Mouse (Mus musculus): Measurements from ENCODE around the gene Icos.

The Icos gene

DNA sequence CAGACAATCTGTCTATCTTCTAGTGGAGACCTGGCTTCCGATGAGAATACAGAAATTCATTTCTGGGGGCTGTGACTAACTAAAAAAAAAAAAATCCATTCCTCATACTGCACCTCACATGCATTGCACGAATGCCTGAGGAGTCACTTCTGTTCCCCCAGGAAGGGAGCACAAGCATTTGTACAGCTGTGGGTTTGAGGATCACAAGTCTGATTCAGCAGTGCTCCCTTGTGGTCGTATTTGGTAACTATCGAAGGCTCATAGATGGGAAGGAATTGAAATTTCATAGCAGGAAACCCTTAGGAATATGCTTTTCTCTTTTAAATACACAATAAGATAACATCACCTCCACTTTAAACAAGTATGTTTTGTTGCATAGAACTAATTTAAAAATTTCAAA, 16.6 kb upstream of the Icos start:
- DNase-seq (ENCODE audit: extremely low spot score, low read depth, low spot score), result peak; percentile 52

DNA sequence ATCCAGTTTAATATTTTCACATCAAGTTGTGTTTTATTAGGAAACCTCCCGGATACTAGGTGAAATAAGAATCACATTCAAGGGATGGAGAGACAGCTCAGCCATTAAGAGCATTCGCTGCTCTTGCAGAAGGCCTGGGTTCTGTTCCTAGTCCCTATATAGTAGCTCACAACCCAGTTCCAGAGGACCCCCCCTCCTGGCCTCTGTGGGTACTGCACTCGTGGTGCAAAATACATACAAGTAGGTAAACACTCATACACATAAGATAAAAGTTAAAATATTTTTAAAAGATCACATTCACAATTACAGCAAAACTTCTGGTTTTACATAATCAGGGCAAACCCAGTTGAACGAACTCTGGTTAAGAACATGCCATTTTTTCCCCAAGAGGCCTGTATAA, 15.6 kb upstream of the Icos start:
- no peak for DNase-seq (ENCODE audit: extremely low spot score, low read depth, low spot score)

DNA sequence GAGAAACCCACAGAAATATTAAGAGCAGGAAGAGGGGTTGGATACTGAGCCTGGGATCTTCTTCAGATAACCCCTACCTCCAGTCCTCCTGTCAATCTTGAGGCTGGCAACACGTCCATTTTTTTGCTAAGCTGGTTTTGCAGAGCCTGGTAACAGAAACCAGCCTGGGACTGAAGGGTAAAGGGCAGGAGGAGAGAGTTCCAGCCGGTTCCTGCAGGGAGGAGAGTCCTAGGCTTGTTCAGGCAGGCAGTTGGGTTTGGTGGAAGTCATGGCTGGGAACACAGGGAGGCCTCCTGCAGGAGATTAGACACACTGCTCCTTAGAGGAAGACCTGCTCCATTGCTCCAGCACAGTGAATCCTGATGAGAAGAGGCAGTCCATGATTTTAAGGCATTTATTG, 10.2 kb upstream of the Icos start:
- DNase-seq (ENCODE audit: extremely low spot score, low read depth, low spot score), result no peak

DNA sequence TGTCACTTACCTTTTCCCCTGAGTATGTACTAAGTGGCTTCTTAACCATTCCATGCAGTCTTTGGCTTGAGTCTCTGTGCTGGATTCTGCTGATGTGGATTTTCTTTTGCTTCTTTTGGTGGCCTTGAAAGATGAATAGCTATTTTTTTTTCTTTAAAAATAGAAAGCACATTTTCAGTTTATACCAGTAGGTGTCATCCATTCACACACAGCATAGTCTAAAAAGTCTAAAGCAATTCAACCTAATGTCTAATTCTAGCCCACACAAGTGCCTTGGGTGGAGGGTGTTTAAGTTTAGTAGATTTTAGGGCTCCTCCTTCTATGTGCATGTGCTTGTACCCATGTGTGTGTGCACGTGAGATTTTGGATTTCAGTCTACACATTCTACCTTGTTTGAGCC, 6.9 kb upstream of the Icos start:
- no peak for DNase-seq (ENCODE audit: extremely low spot score, low read depth, low spot score)

DNA sequence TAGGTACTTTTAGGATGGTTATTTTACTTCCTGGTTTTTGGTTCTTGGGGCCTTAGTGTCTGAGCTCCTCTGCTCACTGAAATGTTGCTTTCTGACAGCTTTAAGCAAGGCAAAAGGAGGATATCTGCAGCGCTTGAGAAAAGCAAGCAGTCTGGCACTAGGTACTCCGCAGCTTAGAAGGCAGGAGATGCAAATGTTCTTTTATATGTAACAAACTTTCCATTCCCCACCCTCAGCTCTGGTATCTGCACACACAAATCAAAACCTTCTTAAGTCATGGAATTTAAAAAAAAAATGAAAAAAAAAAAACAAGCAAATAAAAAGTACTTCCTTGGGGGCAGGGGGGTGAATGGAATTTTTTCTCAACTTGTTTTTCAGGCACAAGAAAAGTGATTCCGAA, 3.5 kb upstream of the Icos start:
- no peak for DNase-seq (ENCODE audit: extremely low spot score, low read depth, low spot score)

DNA sequence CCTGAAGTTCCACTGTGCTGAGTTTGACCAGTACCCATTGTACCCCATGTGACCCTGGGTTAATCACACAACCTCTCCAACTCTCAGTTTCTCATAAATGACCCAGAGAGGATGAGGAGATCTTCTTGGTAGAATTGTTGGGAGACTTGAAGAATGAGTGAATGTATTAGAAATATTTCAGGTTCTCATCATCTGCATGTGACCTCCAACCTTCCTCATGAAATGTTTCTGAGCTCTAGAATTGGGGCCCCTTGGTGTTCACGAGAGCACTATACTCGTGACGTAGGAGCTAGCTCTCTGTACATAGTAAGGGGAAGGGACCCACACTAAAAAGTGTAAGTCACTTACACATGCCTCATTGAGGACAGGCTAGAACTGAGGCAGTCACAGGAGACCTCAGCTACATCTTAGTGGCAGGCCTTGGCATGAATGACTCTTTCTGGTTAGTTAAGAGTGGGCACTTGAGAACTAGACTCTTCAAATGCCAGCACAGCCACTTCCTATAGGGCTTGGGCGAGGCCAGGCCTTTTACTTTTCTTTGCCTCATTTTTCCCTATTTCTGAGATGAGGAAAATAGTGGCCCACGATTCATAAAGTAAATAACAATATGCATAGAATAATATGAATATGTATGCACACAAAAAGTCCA, 2.0 kb upstream of the Icos start:
- DNase-seq (ENCODE audit: extremely low spot score, low read depth, low spot score), result no peak

DNA sequence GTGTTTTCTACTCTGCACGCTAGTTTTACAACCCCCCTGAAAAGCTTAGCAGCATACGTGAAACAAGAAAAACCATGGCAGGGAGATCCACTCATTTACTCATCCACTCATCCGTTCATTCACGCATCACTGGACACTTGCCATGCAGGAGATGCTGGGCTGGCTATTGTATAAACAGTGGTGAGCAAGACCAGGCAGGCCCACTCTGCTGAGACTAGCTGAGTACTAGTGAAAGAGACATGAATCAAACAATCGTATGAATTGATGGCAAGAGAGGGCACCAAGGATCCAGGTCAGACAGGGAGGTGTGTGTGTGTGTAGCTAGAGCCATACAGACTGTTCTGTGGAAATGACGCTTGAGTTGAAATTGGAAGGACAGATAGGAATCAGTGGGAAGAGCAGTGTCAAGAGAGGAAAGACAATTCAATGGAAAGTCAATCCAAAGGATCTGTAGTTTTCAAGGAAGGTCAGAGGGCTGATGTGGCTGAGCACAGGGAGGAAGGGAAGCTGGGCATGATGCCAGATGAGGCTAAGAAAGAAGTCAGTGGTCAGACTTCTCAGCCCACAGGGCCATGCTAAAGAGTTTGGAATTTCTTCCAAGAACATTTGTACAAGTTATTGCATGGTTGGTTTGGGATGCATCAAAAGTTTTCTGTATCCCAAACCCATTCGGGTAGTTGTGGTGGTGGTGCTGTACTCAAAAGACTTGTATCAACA, 1.6 kb downstream of the Icos start:
- DNase-seq (ENCODE audit: extremely low spot score, low read depth, low spot score), result no peak

DNA sequence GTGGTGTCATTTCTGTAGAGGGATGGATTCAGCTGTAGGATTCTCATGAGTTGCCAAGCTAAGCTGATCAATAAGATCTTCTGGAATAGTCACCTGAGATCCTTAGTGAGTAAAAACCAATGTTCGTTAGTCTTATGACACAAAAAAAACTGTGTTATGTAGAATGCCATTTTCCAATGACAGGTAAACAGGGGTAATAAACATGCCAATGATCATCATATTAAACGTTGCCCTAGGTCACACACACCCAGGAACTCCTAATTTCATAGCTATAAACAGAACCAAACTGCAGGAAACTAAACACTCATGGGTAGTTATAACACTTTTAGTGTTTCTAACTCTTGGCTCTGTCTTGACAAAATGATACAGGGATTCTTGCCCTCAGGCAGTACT, 2.1 kb downstream of the Icos start:
- DNase-seq (ENCODE audit: extremely low spot score, low read depth, low spot score), result no peak

DNA sequence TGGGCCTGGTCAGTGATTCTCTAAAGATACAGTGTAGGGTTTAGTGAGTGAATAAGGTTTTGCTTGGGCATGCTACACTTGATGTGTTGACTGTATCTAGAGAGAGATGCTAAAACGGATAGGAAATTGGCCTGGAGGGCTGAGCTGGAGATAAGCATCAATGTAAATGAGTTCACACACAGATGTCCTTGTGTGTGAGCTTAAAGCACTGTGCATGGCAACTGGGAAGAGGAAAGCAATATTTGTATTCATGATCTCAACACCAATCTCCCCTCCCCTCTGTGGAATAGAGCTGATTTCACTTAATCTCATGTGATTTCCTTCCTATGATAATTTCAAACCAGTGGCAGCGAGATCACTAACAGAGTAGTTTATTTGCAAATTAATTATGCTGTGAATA, 7.3 kb downstream of the Icos start:
- DNase-seq (ENCODE audit: extremely low spot score, low read depth, low spot score), result no peak

DNA sequence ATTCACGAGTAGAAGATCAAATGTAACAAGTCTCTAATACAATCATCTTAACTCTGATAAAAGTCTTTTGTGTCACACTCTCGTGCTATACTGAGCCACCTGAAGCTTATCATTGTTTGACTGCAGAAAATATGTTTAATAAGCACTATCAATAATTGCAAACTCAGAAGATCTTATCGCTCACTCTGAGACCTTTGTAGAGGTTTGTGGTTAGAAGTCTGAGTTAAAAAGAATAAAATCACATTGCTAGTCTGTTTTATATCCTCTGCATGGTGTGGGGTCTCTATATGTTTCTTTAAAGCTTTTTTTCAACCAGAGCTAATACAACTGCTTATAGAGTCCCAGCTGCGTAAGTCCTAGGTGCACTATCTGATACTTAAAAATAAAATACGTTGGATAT, 8.4 kb downstream of the Icos start:
- no peak for DNase-seq (ENCODE audit: extremely low spot score, low read depth, low spot score)

DNA sequence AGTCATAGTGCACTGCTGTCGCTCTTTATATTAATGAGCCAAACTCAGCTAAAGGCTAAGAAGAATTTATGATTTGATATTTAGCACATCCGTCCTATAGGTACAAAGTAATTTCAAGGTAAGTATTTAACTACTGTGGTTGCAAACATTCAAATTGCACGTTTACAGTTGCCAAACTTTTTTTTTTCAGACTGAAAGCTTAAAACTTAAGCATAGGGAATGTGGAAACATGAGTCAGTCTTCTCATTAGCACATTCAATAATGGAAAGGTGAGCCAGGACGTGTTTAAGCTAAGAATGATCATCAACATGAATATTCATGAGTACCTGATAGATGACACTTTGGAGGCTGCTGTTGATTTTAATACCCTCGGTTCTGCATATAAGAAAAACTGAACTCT, 11.4 kb downstream of the Icos start:
- DNase-seq (ENCODE audit: extremely low spot score, low read depth, low spot score), result no peak

DNA sequence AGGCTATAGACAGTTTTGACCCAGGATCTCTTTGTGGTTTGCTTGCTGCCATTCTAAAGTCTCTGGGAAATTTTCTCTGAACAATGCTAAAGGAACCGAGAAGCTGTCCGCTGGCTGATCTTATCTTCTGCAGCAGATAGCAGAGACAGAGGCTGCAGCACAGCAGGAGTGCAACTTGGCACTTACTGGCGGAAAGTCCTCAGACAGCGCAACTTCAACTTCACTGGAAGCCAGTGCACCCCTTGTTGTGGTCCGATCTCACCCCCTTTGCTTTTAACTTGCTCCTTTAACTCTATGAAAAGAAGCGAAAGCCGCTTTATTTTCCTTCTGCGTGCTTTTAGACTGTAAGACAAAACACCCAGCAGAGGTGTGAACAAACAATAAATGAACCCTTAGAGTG, 12.6 kb downstream of the Icos start:
- no peak for DNase-seq (ENCODE audit: extremely low spot score, low read depth, low spot score)

DNA sequence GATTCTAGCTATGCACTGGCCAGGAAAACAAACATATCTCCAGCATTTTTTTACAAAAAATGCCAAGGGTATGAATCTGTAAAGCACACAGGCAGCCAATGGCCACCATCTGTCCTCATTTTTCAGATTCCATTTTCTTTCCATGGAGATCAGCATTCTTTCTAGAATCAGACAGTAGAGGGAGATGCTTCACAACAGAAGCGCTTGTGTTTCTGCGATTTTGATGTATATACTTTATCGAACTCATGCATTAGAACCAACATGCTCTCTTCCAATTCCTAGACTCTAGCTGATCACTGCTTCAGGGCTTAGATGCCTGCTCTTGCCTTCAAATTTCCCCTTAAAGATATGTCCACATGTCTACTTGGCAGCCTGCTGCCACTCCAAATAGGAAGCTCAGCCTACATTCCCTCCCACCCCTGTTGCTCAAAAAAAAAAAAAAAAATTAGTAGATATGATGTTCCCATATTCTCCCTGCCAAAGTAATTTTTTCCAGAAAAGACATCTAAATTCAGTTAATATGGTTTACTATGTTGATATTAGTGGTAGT, 20.4 kb downstream of the Icos start:
- no peak for DNase-seq (ENCODE audit: extremely low spot score, low read depth, low spot score)

DNA sequence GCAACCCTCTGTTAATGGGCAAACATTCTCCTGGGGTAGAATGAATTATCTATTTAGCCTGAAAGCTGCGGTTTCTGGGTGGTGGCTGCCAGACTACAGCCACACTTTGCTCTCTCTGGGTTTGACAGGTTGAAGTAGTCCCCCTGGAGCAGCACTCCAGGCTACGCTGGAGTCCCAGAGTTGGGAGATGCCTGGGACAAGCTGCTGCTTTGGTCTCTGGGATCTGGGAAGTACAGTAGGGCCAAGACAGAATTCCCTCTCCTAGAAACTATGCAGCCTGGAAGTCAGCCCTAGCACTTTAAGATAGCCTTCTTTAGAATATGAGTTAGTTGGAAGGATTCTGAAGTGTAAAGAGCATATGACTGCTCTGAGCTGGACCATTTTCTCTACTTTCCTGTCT, 21.0 kb downstream of the Icos start:
- no peak for DNase-seq (ENCODE audit: extremely low spot score, low read depth, low spot score)

DNA sequence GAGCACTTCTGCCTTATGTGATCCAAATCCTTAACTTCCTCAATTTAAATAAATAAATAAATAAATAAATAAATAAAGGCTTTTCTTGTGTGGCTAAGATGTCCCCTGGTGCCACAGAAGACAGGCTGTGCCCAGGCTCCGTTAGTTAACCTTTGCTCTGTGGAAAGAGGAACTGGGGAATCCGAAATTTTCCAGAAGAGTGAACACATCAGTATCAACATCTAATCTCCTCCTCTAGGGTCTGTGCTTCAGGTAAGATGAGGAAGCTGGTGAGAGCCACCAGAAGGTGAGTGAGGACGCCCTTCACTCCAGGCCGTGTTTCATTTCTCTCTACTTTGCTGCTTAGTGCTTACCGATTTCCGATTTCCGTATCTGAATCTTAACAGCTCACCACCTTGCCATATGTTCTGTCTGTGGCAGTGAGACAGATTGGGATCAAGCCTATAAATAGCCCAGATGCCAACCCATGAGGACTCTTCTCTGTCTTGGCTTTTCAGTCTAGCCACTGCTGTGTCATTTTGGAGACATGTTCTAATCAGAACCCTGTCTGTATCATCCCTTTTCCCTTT, 24.1 kb downstream of the Icos start:
- DNase-seq (ENCODE audit: extremely low spot score, low read depth, low spot score), result no peak

DNA sequence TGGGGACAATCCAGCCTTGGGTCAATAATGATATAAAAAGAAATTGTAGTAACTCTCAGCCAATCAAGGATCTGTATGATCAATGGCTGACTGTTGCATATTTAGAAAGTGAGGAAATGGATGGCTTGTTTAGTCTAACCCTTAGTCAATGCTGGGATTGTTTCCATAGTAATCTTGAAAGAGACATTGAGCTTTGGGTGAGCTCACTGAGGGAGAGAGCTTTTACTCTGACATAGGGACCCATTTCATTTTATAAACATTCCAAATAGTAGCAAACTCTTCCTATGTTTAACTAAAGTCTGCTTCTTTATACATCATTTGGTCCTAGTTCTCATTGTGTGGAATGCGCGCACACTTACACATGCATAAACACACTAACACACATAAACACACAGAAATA, 28.5 kb downstream of the Icos start:
- DNase-seq (ENCODE audit: extremely low spot score, low read depth, low spot score), result no peak

DNA sequence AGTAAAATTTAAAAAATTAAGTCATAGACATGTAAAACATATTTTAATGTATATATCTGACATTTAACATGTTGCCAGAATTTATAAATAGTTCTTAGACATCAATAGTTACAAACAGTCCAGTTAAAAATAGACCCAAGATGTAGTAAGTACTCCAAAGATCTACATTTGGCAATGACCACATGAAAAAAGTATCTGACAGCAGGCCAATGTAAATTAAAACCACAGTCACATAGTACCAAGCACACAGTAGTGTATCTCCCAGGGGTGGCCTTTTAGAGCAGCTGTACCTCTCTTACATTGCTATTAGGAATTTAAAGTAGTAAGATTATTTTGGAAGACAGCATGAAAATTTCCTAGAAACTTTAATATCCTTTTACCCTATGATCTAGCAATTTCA, 29.8 kb downstream of the Icos start:
- DNase-seq (ENCODE audit: extremely low spot score, low read depth, low spot score), result no peak

DNA sequence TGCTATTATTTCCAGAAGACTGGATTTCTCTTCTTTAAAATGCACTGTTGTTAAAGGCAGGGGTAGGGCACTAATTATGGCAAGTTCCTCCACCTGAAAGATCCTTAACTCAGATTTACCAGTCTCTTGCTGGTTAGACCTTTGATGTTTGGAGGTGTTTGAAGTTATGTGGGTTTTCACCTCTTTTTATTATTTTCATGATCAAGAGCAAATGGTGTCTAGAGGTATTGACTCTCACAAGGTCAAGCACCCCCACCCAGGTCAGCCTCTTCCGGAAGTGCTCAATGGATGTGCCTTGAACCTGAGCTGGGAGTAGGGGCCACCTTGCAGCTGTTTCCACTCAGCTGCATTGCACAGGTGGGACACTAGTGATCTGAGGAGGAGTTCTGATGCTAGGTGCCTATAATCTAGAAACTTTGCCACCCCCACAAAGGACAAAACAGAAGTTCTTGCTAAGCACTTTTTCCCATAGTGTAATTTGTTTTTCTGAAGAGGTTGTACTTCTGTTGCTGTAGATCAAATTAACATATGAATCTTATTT, 38.9 kb downstream of the Icos start:
- peak; percentile 8 for DNase-seq (ENCODE audit: extremely low spot score, low read depth, low spot score)

DNA sequence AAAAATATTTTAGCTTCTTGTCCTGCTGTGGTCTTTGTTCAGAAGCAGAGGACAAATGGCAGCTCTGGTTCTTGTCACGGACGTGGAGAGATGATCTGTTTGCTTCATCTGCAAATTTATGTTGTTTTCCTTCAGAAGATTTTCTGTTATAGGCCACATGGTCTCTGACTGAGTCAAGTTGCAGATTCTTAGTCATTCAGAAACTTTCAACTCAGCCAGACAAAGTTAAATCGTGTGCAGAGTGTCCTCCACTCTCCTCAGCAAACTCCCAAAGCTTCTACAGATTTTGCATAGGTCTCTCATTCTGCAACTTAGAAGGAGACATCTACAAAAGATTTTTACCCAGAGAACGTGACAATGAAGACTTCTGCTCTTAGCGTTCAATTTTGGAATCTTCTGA, 49.0 kb downstream of the Icos start:
- no peak for DNase-seq (ENCODE audit: extremely low spot score, low read depth, low spot score)

DNA sequence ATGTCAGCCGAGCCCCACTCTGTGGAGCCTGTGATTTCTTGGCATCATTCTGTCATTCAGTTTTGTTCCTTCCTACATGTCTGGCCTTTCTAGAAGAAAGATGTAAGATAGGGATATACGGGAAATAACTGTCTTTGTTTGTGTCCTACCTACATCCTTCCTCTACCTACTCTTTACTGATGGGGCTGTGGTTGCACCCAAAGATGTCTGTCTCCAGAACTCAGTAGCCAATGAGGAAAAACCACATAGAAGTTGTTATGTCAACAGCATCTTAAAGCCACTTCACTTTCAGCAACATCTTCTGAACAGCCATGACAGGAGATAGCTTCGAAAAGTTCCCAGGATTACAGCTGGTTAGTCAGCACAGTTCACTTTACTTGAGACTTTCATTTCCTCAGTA, 49.8 kb downstream of the Icos start:
- no peak for DNase-seq (ENCODE audit: extremely low spot score, low read depth, low spot score)

DNA sequence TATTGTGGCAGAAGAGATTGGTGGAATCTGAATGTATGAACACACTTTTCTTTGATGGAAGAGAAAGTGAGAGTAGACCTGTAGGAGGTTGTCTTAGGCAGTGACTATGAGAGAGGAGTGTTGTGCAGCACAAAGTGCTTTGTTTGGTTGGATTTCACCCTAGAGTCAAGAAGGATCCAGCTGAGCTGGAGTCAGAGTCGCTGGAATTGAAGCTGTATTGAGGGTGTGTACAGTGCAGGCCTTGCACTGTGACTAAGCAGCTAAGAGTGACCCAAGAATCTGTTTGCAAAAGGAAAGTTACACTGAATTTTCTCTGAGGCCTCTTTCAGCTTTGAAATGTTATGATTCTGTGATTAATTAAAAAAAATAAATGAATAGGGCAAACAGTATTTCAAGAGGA, 52.2 kb downstream of the Icos start:
- DNase-seq (ENCODE audit: extremely low spot score, low read depth, low spot score), result no peak

DNA sequence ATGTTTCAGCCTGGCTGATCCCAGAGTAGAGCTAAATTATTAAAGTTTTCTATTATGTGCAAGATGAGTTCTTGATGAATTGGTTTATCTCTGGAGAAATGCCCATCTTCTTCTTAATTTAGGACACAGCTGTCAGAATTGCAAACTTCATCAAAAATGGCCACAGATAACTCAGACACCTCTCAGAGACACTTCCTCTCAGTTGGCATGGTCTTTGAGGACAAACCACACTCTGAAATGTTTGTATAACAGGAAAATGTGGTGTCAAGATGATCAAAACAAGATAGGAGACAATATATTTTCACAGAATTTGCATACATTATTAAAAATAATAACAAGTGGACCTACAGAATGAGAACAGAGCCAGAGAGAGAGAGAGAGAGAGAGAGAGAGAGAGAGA, 52.8 kb downstream of the Icos start:
- DNase-seq (ENCODE audit: extremely low spot score, low read depth, low spot score), result no peak

All from hindlimb bud, embryonic 11.5 days (tissue).